Mouse (Mus musculus) B cell, adult (primary cell): ENCODE data around the gene Id1. TPM values are rescaled to one million over a fixed set of nuclear protein-coding genes. Genes with fewer than 3 reads are reported as not detected.

Source experiments
- total RNA-seq: library from RNA; stranded (reverse); gene quantifications from 4 replicates; pipeline ENCODE4 v1.2.4, GENCODE M21; 2023; ENCODE audit not compliant: inconsistent age

Id1 gene
- total RNA-seq, result 0.51 to 0.61 TPM (median 0.57 TPM) in 3 of 4 replicates, not detected in the other

GRCm38 (mm10) chr2:152736090-152736601, at the start of gene Id1:
Gene Id1, plus strand, starts transcription at chr2:152736251.

GRCm38 (mm10) chr2:152686806-152687267, 49.2 kb upstream of the Id1 start, which contains the start of gene Mcts2:
Gene Mcts2, plus strand, starts transcription at chr2:152687035.

GRCm38 (mm10) chr2:152753944-152754711, 18.1 kb downstream of the Id1 start, which contains the start of gene Cox4i2:
Gene Cox4i2, plus strand, starts transcription at chr2:152754173.

Other genes with a start within 250 kb of the Id1 start
- not detected in 4 replicates for gene Defb22, start 246.1 kb upstream of the Id1 start, total RNA-seq
- gene Defb26, start 224.6 kb upstream of the Id1 start, total RNA-seq, result not detected in 4 replicates
- gene Defb28, start 218.0 kb upstream of the Id1 start, total RNA-seq, result not detected in 4 replicates
- not detected in 4 replicates for gene Defb29, start 196.2 kb upstream of the Id1 start, total RNA-seq
- not detected in 4 replicates for gene Gm17416, start 166.9 kb upstream of the Id1 start, total RNA-seq
- not detected in 4 replicates for gene Defb21, start 163.5 kb upstream of the Id1 start, total RNA-seq
- not detected in 4 replicates for gene Defb19, start 155.9 kb upstream of the Id1 start, total RNA-seq
- not detected in 4 replicates for gene Defb45, start 136.9 kb upstream of the Id1 start, total RNA-seq
- gene Defb36, start 131.9 kb upstream of the Id1 start, total RNA-seq, result not detected in 4 replicates
- not detected in 4 replicates for gene Defb25, start 113.2 kb upstream of the Id1 start, total RNA-seq
- gene Rem1, start 109.3 kb upstream of the Id1 start, total RNA-seq, result not detected in 4 replicates
- gene H13, start 66.8 kb upstream of the Id1 start, total RNA-seq, result 93.5 to 100 TPM (median 97.7 TPM) in 4 replicates
- 17.9 to 23.9 TPM (median 20.3 TPM) in 4 replicates for gene Mcts2, start 49.2 kb upstream of the Id1 start, total RNA-seq
- gene Cox4i2, start 17.9 kb downstream of the Id1 start, total RNA-seq, result not detected in 4 replicates
- 8.4 to 9.1 TPM (median 8.9 TPM) in 4 replicates for gene Bcl2l1, start 95.5 kb downstream of the Id1 start, total RNA-seq
- 1.9 to 3.5 TPM (median 2.4 TPM) in 4 replicates for gene Tpx2, start 111.7 kb downstream of the Id1 start, total RNA-seq
- gene Mylk2, start 175.1 kb downstream of the Id1 start, total RNA-seq, result not detected in 4 replicates
- gene Foxs1, start 197.0 kb downstream of the Id1 start, total RNA-seq, result not detected in 4 replicates
- not detected in 4 replicates for gene Dusp15, start 215.4 kb downstream of the Id1 start, total RNA-seq
- not detected in 4 replicates for gene Ttll9, start 226.2 kb downstream of the Id1 start, total RNA-seq